Mouse (Mus musculus) embryo, embryonic 11.5 days (tissue): ENCODE results near the gene Erc1.
A peak's percentile ranks its signal among the peaks of the same experiment; 100 is the strongest.

Experiments
- DNase-seq: peaks from one replicate; pipeline ENCODE4 v3.0.0-alpha.2; 2012; ENCODE audit warnings: low read depth, low spot score

Gene Erc1

GRCm38 (mm10) chr6:119808726-119809505 is 39.1 kb downstream of the Erc1 start:
- DNase-seq, result no peak

- no peak for DNase-seq
These were observed 44.7 kb downstream of the Erc1 start for GRCm38 (mm10) chr6:119803239-119803638.

- DNase-seq, result no peak
These were observed 51.0 kb downstream of the Erc1 start for GRCm38 (mm10) chr6:119796911-119797486.

- DNase-seq, result no peak
These were observed 51.7 kb downstream of the Erc1 start for GRCm38 (mm10) chr6:119796291-119796690.

- peak; percentile 43 for DNase-seq
These were observed 55.4 kb downstream of the Erc1 start for GRCm38 (mm10) chr6:119792562-119792961.

GRCm38 (mm10) chr6:119782416-119782815 is 65.6 kb downstream of the Erc1 start:
- DNase-seq, result no peak

GRCm38 (mm10) chr6:119781109-119781508 is 66.9 kb downstream of the Erc1 start:
- no peak for DNase-seq

GRCm38 (mm10) chr6:119768778-119769177 is 79.2 kb downstream of the Erc1 start:
- no peak for DNase-seq

GRCm38 (mm10) chr6:119764355-119764754 is 83.6 kb downstream of the Erc1 start:
- DNase-seq, result no peak

- no peak for DNase-seq
These were observed 88.1 kb downstream of the Erc1 start for GRCm38 (mm10) chr6:119759866-119760265.

- no peak for DNase-seq
These were observed 89.5 kb downstream of the Erc1 start for GRCm38 (mm10) chr6:119758490-119758889.

GRCm38 (mm10) chr6:119757796-119758195 is 90.2 kb downstream of the Erc1 start:
- DNase-seq, result no peak

GRCm38 (mm10) chr6:119755866-119756265 is 92.1 kb downstream of the Erc1 start:
- no peak for DNase-seq

- no peak for DNase-seq
These were observed 98.8 kb downstream of the Erc1 start for GRCm38 (mm10) chr6:119749093-119749635.

GRCm38 (mm10) chr6:119741861-119742260 is 106.1 kb downstream of the Erc1 start:
- no peak for DNase-seq

GRCm38 (mm10) chr6:119740541-119740940 is 107.4 kb downstream of the Erc1 start:
- no peak for DNase-seq

- DNase-seq, result no peak
These were observed 109.2 kb downstream of the Erc1 start for GRCm38 (mm10) chr6:119738638-119739375.

- no peak for DNase-seq
These were observed 110.3 kb downstream of the Erc1 start for GRCm38 (mm10) chr6:119737716-119738115.

- no peak for DNase-seq
These were observed 112.0 kb downstream of the Erc1 start for GRCm38 (mm10) chr6:119735937-119736336.

GRCm38 (mm10) chr6:119731155-119731554 is 116.8 kb downstream of the Erc1 start:
- DNase-seq, result no peak

- DNase-seq, result no peak
These were observed 132.7 kb downstream of the Erc1 start for GRCm38 (mm10) chr6:119715234-119715633.

GRCm38 (mm10) chr6:119713961-119714360 is 134.0 kb downstream of the Erc1 start:
- no peak for DNase-seq
